Mouse (Mus musculus): ENCODE results near the gene Dhrs7b.

DNA sequence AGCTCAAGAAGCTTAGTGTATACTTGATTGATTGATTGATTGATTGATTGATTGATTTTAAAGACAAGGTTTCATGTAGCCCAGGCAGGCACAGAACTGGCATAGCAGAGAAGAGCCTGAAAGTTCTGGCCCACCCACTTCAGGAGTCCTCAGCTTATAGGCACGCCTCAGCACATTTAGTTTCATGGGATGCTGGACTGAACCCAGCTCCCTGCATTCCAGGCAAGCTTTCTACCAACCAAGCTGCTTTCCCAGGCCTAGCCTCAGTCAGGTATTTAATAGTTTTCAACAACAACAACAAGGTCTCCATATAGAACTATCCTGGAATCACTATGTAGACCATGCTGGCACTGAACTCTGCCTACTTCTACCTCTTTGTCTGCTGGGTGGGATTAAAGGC, 20.9 kb upstream of the Dhrs7b start:
- TF ChIP-seq EP300 (IDR thresholded peaks at IDR 0.05; ENCODE audit: low read depth) (no peak), CTCF (IDR thresholded peaks at IDR 0.05; ENCODE audit: low read depth) (no peak)
